Mouse (Mus musculus): ENCODE data around the gene Haspin.

Haspin gene

DNA sequence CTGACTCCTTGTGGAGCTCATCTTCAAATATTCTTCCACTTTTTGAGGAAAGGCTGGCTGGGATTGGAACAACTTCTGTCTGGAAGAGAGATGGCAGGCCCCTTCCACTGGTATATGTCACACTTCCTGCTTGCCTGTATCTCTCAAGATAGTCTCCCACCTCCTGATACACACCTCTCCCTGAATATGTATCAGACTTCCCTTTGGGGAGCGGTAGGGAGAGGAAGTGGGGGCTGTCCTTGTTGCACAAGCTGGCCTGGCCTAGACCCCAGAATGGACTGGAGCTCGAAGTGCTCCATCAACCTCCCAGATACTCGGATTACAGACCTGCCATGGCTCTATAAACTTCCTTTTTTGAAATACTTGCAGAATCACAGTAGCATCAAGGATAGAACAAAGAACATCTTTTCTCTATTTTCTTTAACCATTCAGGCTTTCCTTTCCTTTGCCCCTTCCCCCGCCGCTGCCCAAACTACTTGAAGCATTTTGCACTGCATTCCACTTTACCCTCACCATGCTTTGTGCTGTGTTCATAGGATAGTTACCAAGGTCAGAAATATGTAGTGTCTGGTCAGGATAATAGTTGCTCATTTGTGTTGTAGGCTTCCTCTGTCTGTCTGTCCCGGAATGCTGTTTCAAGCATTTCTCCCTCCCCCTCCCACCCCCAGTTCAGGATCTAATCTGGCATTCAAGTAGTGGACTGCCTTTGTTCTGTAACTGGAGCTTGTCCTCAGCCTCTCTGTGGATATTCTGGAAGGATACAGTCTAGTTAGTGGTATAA lies 50.2 kb downstream of the Haspin start:
- no peak for DNase-seq (ENCODE audit: low spot score)

Measured in retina, embryonic 14.5 days (tissue).